Mouse (Mus musculus): ENCODE results near the gene Sema6d.

DNA sequence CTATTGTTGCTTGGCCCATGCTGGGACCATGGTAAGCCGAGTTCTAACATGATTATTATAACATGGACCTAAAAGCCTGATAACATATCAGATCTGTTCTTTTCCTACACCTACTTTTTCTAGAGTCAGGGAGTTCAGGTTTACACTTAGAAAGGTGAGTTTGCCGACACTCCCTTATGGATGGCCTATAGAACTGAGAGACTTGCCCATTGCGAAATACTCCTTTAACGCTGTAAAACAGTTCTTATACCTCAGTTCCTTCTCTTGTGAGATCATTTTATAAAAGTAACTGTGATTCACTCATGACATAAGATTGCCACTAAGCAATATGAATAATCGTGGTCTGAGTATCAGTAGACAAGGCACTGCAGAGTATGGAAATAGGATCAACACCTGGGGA is 307.5 kb downstream of the Sema6d start:
- no peak for TF ChIP-seq CTCF (IDR thresholded peaks at IDR 0.05; ENCODE audit: borderline replicate concordance, insufficient read depth, low read length)
- TF ChIP-seq POLR2A (IDR thresholded peaks at IDR 0.05; ENCODE audit: low read depth, low read length), result no peak
